Comparison of ENCODE assay signal across 8 mouse cellular contexts in genomic region chr10:75036883-75037379, GRCm38 (mm10). TPM values are rescaled to one million over a fixed set of nuclear protein-coding genes. Genes with fewer than 3 reads are reported as not detected.
DNase-seq lines count a peak whose midpoint lies in the region; ATAC-seq lines count a peak whose summit lies in the region.

Rab36 (plus strand) TSS chr10:75037058.

- H3K27ac ChIP-seq in intestine, embryonic 16.5 days (ENCODE audit: low read length), result peak within 1 kb of the TSS; percentile 68
- peak within 1 kb of the TSS; percentile 89 for H3K27ac ChIP-seq in midbrain, embryonic 10.5 days (replicated peaks)

- no peaks in the 10 kb centered on the region for H3K36me3 ChIP-seq in intestine, embryonic 16.5 days (ENCODE audit: control insufficient read depth, insufficient read depth, low read length)
- no peaks in the 10 kb centered on the region for H3K36me3 ChIP-seq in midbrain, embryonic 10.5 days

- DNase-seq in adrenal gland, adult 18-20 months (ENCODE audit: low spot score in 2 of 2), result peak; percentile 89 to 91
- peak; percentile 100 for DNase-seq in embryo, embryonic 10.5 days (ENCODE audit: low spot score)
- peak; percentile 85 to 94 for DNase-seq in gastrocnemius, postnatal 4 days (ENCODE audit: low spot score in 2 of 2)
- DNase-seq in left cerebral cortex, postnatal 36 days (ENCODE audit: low spot score in 2 of 2), result peak; percentile 91 to 92
- DNase-seq in midbrain, embryonic 10.5 days (ENCODE audit: low spot score), result peak; percentile 99
- DNase-seq in right cerebral cortex, postnatal 4 days, result peak; percentile 96
- peak; percentile 98 for DNase-seq in yolk sac, embryonic 10.5 days (ENCODE audit: low spot score)

- H3K4me2 ChIP-seq in intestine, embryonic 16.5 days (ENCODE audit: low read depth, low read length), result peak within 1 kb of the TSS; percentile 75

- H3K4me1 ChIP-seq in intestine, embryonic 16.5 days (ENCODE audit: control insufficient read depth, insufficient read depth, low read length), result peaks cover 7% of the 10 kb centered on the region
- peaks cover 45% of the 10 kb centered on the region for H3K4me1 ChIP-seq in midbrain, embryonic 10.5 days

- no peaks in the 10 kb centered on the region for H3K9me3 ChIP-seq in intestine, embryonic 16.5 days (ENCODE audit: control insufficient read depth, low read length)
- H3K9me3 ChIP-seq in midbrain, embryonic 10.5 days (replicated peaks), result no peaks in the 10 kb centered on the region

- intact Hi-C loops in left cerebral cortex, postnatal 36 days (cut with DNase I), result no loop called here

- peak; percentile 98 for ATAC-seq in intestine, embryonic 16.5 days

- H3K9ac ChIP-seq in intestine, embryonic 16.5 days (ENCODE audit: low read depth, low read length), result peak within 1 kb of the TSS; percentile 73

- no peaks in the 10 kb centered on the region for H3K27me3 ChIP-seq in intestine, embryonic 16.5 days (replicated peaks; ENCODE audit: control insufficient read depth, insufficient read depth, low read length)
- peaks cover 10% of the 10 kb centered on the region; the same call in 1 of the 2 replicates for H3K27me3 ChIP-seq in midbrain, embryonic 10.5 days (ENCODE audit: low read depth, poor library complexity, severe bottlenecking)

- under 1% methylated on average over 36 of the region's 36 CpGs for WGBS in intestine, embryonic 16.5 days
- WGBS in midbrain, embryonic 10.5 days, result under 1% methylated on average over 36 of the region's 36 CpGs

- H3K4me3 ChIP-seq in intestine, embryonic 16.5 days (ENCODE audit: low read length), result peak within 1 kb of the TSS; percentile 51
- H3K4me3 ChIP-seq in midbrain, embryonic 10.5 days, result peak within 1 kb of the TSS; percentile 59

RNA-seq across cellular contexts. Expression of gene Rab36, which starts in this region (rescaled TPM):
- 10 to 100 TPM; 12.6 to 12.9 TPM for total RNA-seq in adrenal gland, adult 18-20 months (2021)
- 1 to 10 TPM; 1.7 to 2.5 TPM for total RNA-seq in gastrocnemius, postnatal 4 days (2021)
- 5.2 and 5.5 TPM in 2 replicates for polyA plus RNA-seq in intestine, embryonic 16.5 days (2015; fragmentation: Nextera tagmentation; extraction: Ambion mirVana)
- 10 to 100 TPM; 29.0 to 38.5 TPM for total RNA-seq in left cerebral cortex, postnatal 36 days (2021)
- polyA plus RNA-seq in midbrain, embryonic 10.5 days (2016; fragmentation: Nextera tagmentation; extraction: Ambion mirVana), result 9.9 and 10.4 TPM in 2 replicates

Comparison
In these comparisons a context has a peak if more than half of its experiments do, and no peak if none do; other contexts are left out.
1. Peak in every context shown above with its lines: DNase-seq, ATAC-seq, H3K4me3 ChIP-seq and H3K27ac ChIP-seq.